Comparison of ENCODE assay signal across 17 mouse cellular contexts in genomic region chr9:21865673-21866398, GRCm38 (mm10). TPM values are rescaled to one million over a fixed set of nuclear protein-coding genes. Genes with fewer than 3 reads are reported as not detected.
A peak's percentile ranks its signal among the peaks of the same experiment; 100 is the strongest.
DNase-seq lines count a peak whose midpoint lies in the region; ATAC-seq and TF ChIP-seq lines count a peak whose summit lies in the region.
"Had no signal": no experiment of that assay in that cellular context is flagged by ENCODE, and none has a peak within 500 bp of the region (broad histone marks: within the 10 kb centered on the region; RNA-seq: fewer than 3 reads in every experiment).

No protein-coding gene starts in this region.

- H3K36me3 ChIP-seq in embryonic facial prominence, embryonic 12.5 days: no peaks in the 10 kb centered on the region
- no peaks in the 10 kb centered on the region for H3K36me3 ChIP-seq in embryonic facial prominence, embryonic 10.5 days (replicated peaks)
- H3K36me3 ChIP-seq in heart, embryonic 16.5 days (ENCODE audit: control insufficient read depth, insufficient read depth): no peaks in the 10 kb centered on the region
- no peaks in the 10 kb centered on the region for H3K36me3 ChIP-seq in lung, embryonic 15.5 days
- no peaks in the 10 kb centered on the region for H3K36me3 ChIP-seq in hindbrain, embryonic 16.5 days (ENCODE audit: control insufficient read depth, insufficient read depth, low read length)
- H3K36me3 ChIP-seq: G1E had no signal

- H3K27ac ChIP-seq in embryonic facial prominence, embryonic 12.5 days: 0 out of 2 replicates have a peak overlapping the region, but pooled peaks have one; percentile 0
- no peak overlapping the region for H3K27ac ChIP-seq in embryonic facial prominence, embryonic 10.5 days (replicated peaks)
- peak overlapping the region; percentile 5; the same call in 1 of the 2 replicates for H3K27ac ChIP-seq in heart, embryonic 16.5 days (ENCODE audit: low read length)
- H3K27ac ChIP-seq in lung, embryonic 15.5 days: peak overlapping the region; percentile 24; the same call in 1 of the 2 replicates
- H3K27ac ChIP-seq in hindbrain, embryonic 16.5 days (ENCODE audit: low read depth, low read length): peak overlapping the region; percentile 60

- TF ChIP-seq POLR2A in lung, adult 2 months (IDR thresholded peaks at IDR 0.05; ENCODE audit: borderline replicate concordance, extremely low read depth, low read depth, low read length): no peak

- no peak for TF ChIP-seq CTCF in lung, adult 2 months (IDR thresholded peaks at IDR 0.05; ENCODE audit: insufficient read depth, low read length)

- H3K27me3 ChIP-seq in embryonic facial prominence, embryonic 12.5 days: no peaks in the 10 kb centered on the region
- no peaks in the 10 kb centered on the region for H3K27me3 ChIP-seq in embryonic facial prominence, embryonic 10.5 days (replicated peaks; ENCODE audit: low read depth, poor library complexity, severe bottlenecking)
- no peaks in the 10 kb centered on the region for H3K27me3 ChIP-seq in heart, embryonic 16.5 days (ENCODE audit: control insufficient read depth, insufficient read depth, low read length)
- no peaks in the 10 kb centered on the region for H3K27me3 ChIP-seq in lung, embryonic 15.5 days
- H3K27me3 ChIP-seq in hindbrain, embryonic 16.5 days (replicated peaks; ENCODE audit: control insufficient read depth, insufficient read depth, low read length): no peaks in the 10 kb centered on the region

- intact Hi-C loops in heart, postnatal 14 days (cut with DNase I): no loop called here

- no peak overlapping the region for H3K9ac ChIP-seq in embryonic facial prominence, embryonic 12.5 days
- no peak overlapping the region for H3K9ac ChIP-seq in heart, embryonic 16.5 days (ENCODE audit: low read length)
- H3K9ac ChIP-seq in lung, embryonic 15.5 days: no peak overlapping the region
- H3K9ac ChIP-seq in hindbrain, embryonic 16.5 days (ENCODE audit: low read depth, low read length): no peak overlapping the region

- H3K9me3 ChIP-seq in embryonic facial prominence, embryonic 12.5 days: peaks cover 6% of the 10 kb centered on the region; the same call in 1 of the 2 replicates
- H3K9me3 ChIP-seq in embryonic facial prominence, embryonic 10.5 days: peaks cover 5% of the 10 kb centered on the region; the same call in 1 of the 2 replicates
- peaks cover 6% of the 10 kb centered on the region; the same call in 1 of the 2 replicates for H3K9me3 ChIP-seq in heart, embryonic 16.5 days (replicated peaks; ENCODE audit: control insufficient read depth, low read length)
- no peaks in the 10 kb centered on the region for H3K9me3 ChIP-seq in lung, embryonic 15.5 days
- no peaks in the 10 kb centered on the region; the same call in 1 of the 2 replicates for H3K9me3 ChIP-seq in hindbrain, embryonic 16.5 days (ENCODE audit: control insufficient read depth, low read length)

- WGBS in embryonic facial prominence, embryonic 12.5 days: 68% methylated on average over 5 of the region's 5 CpGs
- 76% methylated on average over 5 of the region's 5 CpGs for WGBS in embryonic facial prominence, embryonic 10.5 days
- WGBS in heart, embryonic 16.5 days: 60% methylated on average over 5 of the region's 5 CpGs
- 58% methylated on average over 5 of the region's 5 CpGs for WGBS in lung, embryonic 15.5 days
- 74% methylated on average over 5 of the region's 5 CpGs for WGBS in lung, adult 2 months
- WGBS in hindbrain, embryonic 16.5 days: 72% methylated on average over 5 of the region's 5 CpGs

- no peak overlapping the region for H3K4me3 ChIP-seq in embryonic facial prominence, embryonic 12.5 days
- no peak overlapping the region for H3K4me3 ChIP-seq in embryonic facial prominence, embryonic 10.5 days
- H3K4me3 ChIP-seq in heart, embryonic 16.5 days (ENCODE audit: low read length): no peak overlapping the region
- no peak overlapping the region for H3K4me3 ChIP-seq in lung, embryonic 15.5 days
- H3K4me3 ChIP-seq in lung, adult 2 months (replicated peaks; ENCODE audit: extremely low read depth, low read depth, low read length): no peak overlapping the region
- no peak overlapping the region for H3K4me3 ChIP-seq in hindbrain, embryonic 16.5 days (ENCODE audit: low read length)

- no peaks in the 10 kb centered on the region for H3K4me1 ChIP-seq in embryonic facial prominence, embryonic 12.5 days
- H3K4me1 ChIP-seq in embryonic facial prominence, embryonic 10.5 days: peaks cover 16% of the 10 kb centered on the region
- H3K4me1 ChIP-seq in heart, embryonic 16.5 days (ENCODE audit: control insufficient read depth, insufficient read depth, low read length): peaks cover 3% of the 10 kb centered on the region
- H3K4me1 ChIP-seq in lung, embryonic 15.5 days: 0 out of 2 replicates have a peak, but pooled peaks cover 10% of the 10 kb centered on the region
- 0 out of 2 replicates have a peak, but pooled peaks cover 5% of the 10 kb centered on the region for H3K4me1 ChIP-seq in lung, adult 2 months (ENCODE audit: control insufficient read depth, insufficient read depth, low read length)
- no peaks in the 10 kb centered on the region for H3K4me1 ChIP-seq in hindbrain, embryonic 16.5 days (ENCODE audit: control insufficient read depth, insufficient read depth, low read depth, low read length)

- ATAC-seq in embryonic facial prominence, embryonic 12.5 days (ENCODE audit: insufficient number of reproducible peaks, insufficient read depth, low FRiP score, low TSS enrichment): no peak
- ATAC-seq in heart, embryonic 16.5 days (replicated peaks; ENCODE audit: extremely low read depth, insufficient read depth, low FRiP score): no peak
- no peak for ATAC-seq in lung, embryonic 15.5 days (ENCODE audit: borderline replicate concordance, extremely low read depth, low FRiP score, low TSS enrichment)
- no peak for ATAC-seq in hindbrain, embryonic 16.5 days
- ATAC-seq: intestine, embryonic 16.5 days had no signal

- no peak overlapping the region for H3K4me2 ChIP-seq in embryonic facial prominence, embryonic 12.5 days (replicated peaks)
- no peak overlapping the region for H3K4me2 ChIP-seq in heart, embryonic 16.5 days (ENCODE audit: low read depth, low read length)
- H3K4me2 ChIP-seq in lung, embryonic 15.5 days: no peak overlapping the region
- no peak overlapping the region for H3K4me2 ChIP-seq in hindbrain, embryonic 16.5 days (ENCODE audit: low read length)
- H3K4me2 ChIP-seq: liver, embryonic 11.5 days had no signal

- DNase-seq in embryonic facial prominence, embryonic 10.5 days (ENCODE audit: low spot score): no peak
- no peak for DNase-seq in heart, postnatal 14 days
- no peak for DNase-seq in lung, adult 2 months
- DNase-seq in thymus, postnatal 10 days (ENCODE audit: low spot score in 2 of 2): no peak
- DNase-seq: right cerebral cortex, postnatal 25 days; thymus, adult 18-20 months had no signal

RNA-seq across cellular contexts. Expression of gene Dock6, which starts 13.4 kb away (rescaled TPM):
- polyA plus RNA-seq in embryonic facial prominence, embryonic 12.5 days (2016; fragmentation: Nextera tagmentation; extraction: Ambion mirVana): 30.8 and 33.3 TPM in 2 replicates
- polyA plus RNA-seq in embryonic facial prominence, embryonic 10.5 days (2016; fragmentation: Nextera tagmentation; extraction: Ambion mirVana): 27.2 and 28.0 TPM in 2 replicates
- 45.2 and 46.2 TPM in 2 replicates for polyA plus RNA-seq in heart, embryonic 16.5 days (2015; fragmentation: Nextera tagmentation; extraction: Ambion mirVana)
- 10 to 100 TPM; 46.1 to 57.3 TPM for total RNA-seq in heart, postnatal 14 days (2021)
- polyA plus RNA-seq in lung, embryonic 15.5 days (2015; fragmentation: Nextera tagmentation; extraction: Ambion mirVana): 62.0 and 68.0 TPM in 2 replicates
- polyA plus RNA-seq in lung, adult 2 months (2012; rRNA removed): 262 and 278 TPM in 2 replicates
- polyA plus RNA-seq in hindbrain, embryonic 16.5 days (2015; fragmentation: Nextera tagmentation; extraction: Ambion mirVana): 16.0 and 17.3 TPM in 2 replicates

RNA-seq across cellular contexts. Expression of gene Angptl8, which starts 30.5 kb away (rescaled TPM):
- 0.96 and 1.7 TPM in 2 replicates for polyA plus RNA-seq in embryonic facial prominence, embryonic 12.5 days (2016; fragmentation: Nextera tagmentation; extraction: Ambion mirVana)
- 0.48 and 0.52 TPM in 2 replicates for polyA plus RNA-seq in embryonic facial prominence, embryonic 10.5 days (2016; fragmentation: Nextera tagmentation; extraction: Ambion mirVana)
- polyA plus RNA-seq in heart, embryonic 16.5 days (2015; fragmentation: Nextera tagmentation; extraction: Ambion mirVana): 1.7 and 2.4 TPM in 2 replicates
- total RNA-seq in heart, postnatal 14 days (2021): not detected
- 2.1 and 2.3 TPM in 2 replicates for polyA plus RNA-seq in lung, embryonic 15.5 days (2015; fragmentation: Nextera tagmentation; extraction: Ambion mirVana)
- polyA plus RNA-seq in lung, adult 2 months (2012; rRNA removed): 7.4 and 8.2 TPM in 2 replicates
- 0.25 and 0.66 TPM in 2 replicates for polyA plus RNA-seq in hindbrain, embryonic 16.5 days (2015; fragmentation: Nextera tagmentation; extraction: Ambion mirVana)
- total RNA-seq: G1E; left cerebral cortex, adult 18-20 months had no signal
- polyA plus RNA-seq: brain, embryonic 14.5 days; cerebellum, adult 2 months; G1E; macrophage had no signal

RNA-seq across cellular contexts. Expression of gene Rab3d, which starts 52.2 kb away (rescaled TPM):
- polyA plus RNA-seq in embryonic facial prominence, embryonic 12.5 days (2016; fragmentation: Nextera tagmentation; extraction: Ambion mirVana): 10.2 and 11.1 TPM in 2 replicates
- 5.4 and 6.9 TPM in 2 replicates for polyA plus RNA-seq in embryonic facial prominence, embryonic 10.5 days (2016; fragmentation: Nextera tagmentation; extraction: Ambion mirVana)
- 10.8 and 11.4 TPM in 2 replicates for polyA plus RNA-seq in heart, embryonic 16.5 days (2015; fragmentation: Nextera tagmentation; extraction: Ambion mirVana)
- total RNA-seq in heart, postnatal 14 days (2021): 1 to 10 TPM; 8.2 to 9.7 TPM
- polyA plus RNA-seq in lung, embryonic 15.5 days (2015; fragmentation: Nextera tagmentation; extraction: Ambion mirVana): 15.3 and 20.2 TPM in 2 replicates
- 83.6 and 104 TPM in 2 replicates for polyA plus RNA-seq in lung, adult 2 months (2012; rRNA removed)
- polyA plus RNA-seq in hindbrain, embryonic 16.5 days (2015; fragmentation: Nextera tagmentation; extraction: Ambion mirVana): 23.6 and 24.3 TPM in 2 replicates
